Mouse (Mus musculus) liver, embryonic 16.5 days (tissue): ENCODE data around the gene Pik3ca. TPM values are rescaled to one million over a fixed set of nuclear protein-coding genes. Genes with fewer than 3 reads are reported as not detected.

Experiments used
- ATAC-seq: fragments of 200-750 bp; cut with Nextera tagmentation; 2 replicates; pipeline ENCODE4 v1.8.0; 2017; ENCODE audit warnings: low read depth, mild to moderate bottlenecking, moderate number of reproducible peaks, moderate library complexity
- H3K27ac ChIP-seq: fragments of 300-500 bp; sonication (generic); 2 replicates; pipeline ENCODE4 v1.5.1; 2014; ENCODE audit warnings: mild to moderate bottlenecking, low read length
- H3K27me3 ChIP-seq: fragments of 300-500 bp; sonication (generic); 2 replicates; pipeline ENCODE4 v1.6.1; 2014; ENCODE audit warnings: low read depth, low read length, mixed read lengths; ENCODE audit not compliant: control insufficient read depth, insufficient read depth
- H3K36me3 ChIP-seq: fragments of 300-500 bp; sonication (generic); 2 replicates; pipeline ENCODE4 v1.6.1; 2014; ENCODE audit warnings: mild to moderate bottlenecking; ENCODE audit not compliant: control insufficient read depth, insufficient read depth
- H3K4me1 ChIP-seq: fragments of 300-500 bp; sonication (generic); 2 replicates; pipeline ENCODE4 v1.6.1; 2014; ENCODE audit warnings: low read depth, low read length, mixed read lengths; ENCODE audit not compliant: control insufficient read depth
- H3K4me2 ChIP-seq: fragments of 300-500 bp; sonication (generic); 2 replicates; pipeline ENCODE4 v1.6.1; 2014; ENCODE audit warnings: low read depth, low read length, mixed read lengths
- H3K4me3 ChIP-seq: fragments of 300-500 bp; sonication (generic); 2 replicates; pipeline ENCODE4 v1.5.1; 2014; ENCODE audit warnings: low read depth, mild to moderate bottlenecking, low read length
- H3K9ac ChIP-seq: fragments of 300-500 bp; sonication (generic); 2 replicates; pipeline ENCODE4 v1.6.1; 2014; ENCODE audit warnings: low read depth, low read length
- H3K9me3 ChIP-seq: fragments of 300-500 bp; sonication (generic); replicated peaks from 2 replicates; pipeline ENCODE4 v1.6.1; 2016; ENCODE audit warnings: low read length; ENCODE audit not compliant: control insufficient read depth
- WGBS: fragments of 180-500 bp; shearing (Covaris S2); extraction: QIAGEN DNeasy Blood & Tissue Kit; methylation state at CpG from one replicate; pipeline ENCODE4 v1.1.7; 2014; ENCODE audit not compliant: insufficient replicate concordance; 5-methylcytosine and 5-hydroxymethylcytosine counted together
- polyA plus RNA-seq: library from polyadenylated mRNA; unstranded; fragments of >200 nt; fragmentation: Nextera tagmentation; extraction: Ambion mirVana; gene quantifications from 2 replicates; pipeline ENCODE4 v1.2.1, GENCODE M21; 2015

Pik3ca gene
- polyA plus RNA-seq, 1 experiment from 2014 or later: 2.9 TPM

GRCm38 (mm10) chr3:32398175-32398538 is 686 bp downstream of the Pik3ca start:
- no peaks in the 10 kb centered on the region for H3K9me3 ChIP-seq
- H3K4me3 ChIP-seq: peak overlapping the region; percentile 89
- H3K27ac ChIP-seq: no peak overlapping the region; the same call in none of the 2 replicates
- peak overlapping the region; percentile 93 for H3K9ac ChIP-seq
- H3K4me1 ChIP-seq: peaks cover 18% of the 10 kb centered on the region
- no peaks in the 10 kb centered on the region for H3K36me3 ChIP-seq
- WGBS: 2% methylated on average over 7 of the region's 7 CpGs
- no peaks in the 10 kb centered on the region for H3K27me3 ChIP-seq
- H3K4me2 ChIP-seq: peak overlapping the region; percentile 88
- ATAC-seq: no peak

- Histone ChIP-seq H3K9me3 (no peaks in the 10 kb centered on the region), H3K4me1 (peaks cover 18% of the 10 kb centered on the region), H3K9ac (no peak overlapping the region), H3K4me3 (peak overlapping the region; percentile 12), H3K36me3 (no peaks in the 10 kb centered on the region), H3K27ac (no peak overlapping the region), H3K27me3 (no peaks in the 10 kb centered on the region), H3K4me2 (peak overlapping the region; percentile 88)
- no peak for ATAC-seq
- 24% methylated on average over 4 of the region's 4 CpGs for WGBS
Observed at GRCm38 (mm10) chr3:32398623-32399022, 1.2 kb downstream of the Pik3ca start.

GRCm38 (mm10) chr3:32399381-32399780 is 1.9 kb downstream of the Pik3ca start:
- H3K4me1 ChIP-seq: peaks cover 18% of the 10 kb centered on the region
- 48% methylated on average over 4 of the region's 4 CpGs for WGBS
- no peak overlapping the region for H3K9ac ChIP-seq
- no peaks in the 10 kb centered on the region for H3K27me3 ChIP-seq
- no peak overlapping the region for H3K27ac ChIP-seq
- ATAC-seq: no peak
- H3K4me3 ChIP-seq: no peak overlapping the region
- no peaks in the 10 kb centered on the region for H3K9me3 ChIP-seq
- no peaks in the 10 kb centered on the region for H3K36me3 ChIP-seq
- H3K4me2 ChIP-seq: no peak overlapping the region

GRCm38 (mm10) chr3:32399931-32400330 is 2.5 kb downstream of the Pik3ca start:
- no peaks in the 10 kb centered on the region for H3K36me3 ChIP-seq
- peaks cover 18% of the 10 kb centered on the region for H3K4me1 ChIP-seq
- no peaks in the 10 kb centered on the region for H3K27me3 ChIP-seq
- H3K27ac ChIP-seq: no peak overlapping the region
- no peak overlapping the region for H3K9ac ChIP-seq
- no peak overlapping the region for H3K4me2 ChIP-seq
- 59% methylated on average over 2 of the region's 2 CpGs for WGBS
- H3K9me3 ChIP-seq: no peaks in the 10 kb centered on the region
- H3K4me3 ChIP-seq: no peak overlapping the region
- no peak for ATAC-seq

GRCm38 (mm10) chr3:32401591-32401990 is 4.1 kb downstream of the Pik3ca start:
- no peak overlapping the region for H3K9ac ChIP-seq
- no peaks in the 10 kb centered on the region for H3K36me3 ChIP-seq
- H3K4me3 ChIP-seq: no peak overlapping the region
- H3K27me3 ChIP-seq: no peaks in the 10 kb centered on the region
- no peak overlapping the region for H3K4me2 ChIP-seq
- H3K4me1 ChIP-seq: peaks cover 20% of the 10 kb centered on the region
- no peaks in the 10 kb centered on the region for H3K9me3 ChIP-seq
- 69% methylated on average over 3 of the region's 3 CpGs for WGBS
- ATAC-seq: no peak
- no peak overlapping the region for H3K27ac ChIP-seq

- WGBS: 68% methylated on average over 7 of the region's 7 CpGs
- Histone ChIP-seq H3K27me3 (no peaks in the 10 kb centered on the region), H3K36me3 (no peaks in the 10 kb centered on the region), H3K9ac (no peak overlapping the region), H3K4me3 (no peak overlapping the region), H3K4me1 (peaks cover 23% of the 10 kb centered on the region), H3K9me3 (no peaks in the 10 kb centered on the region), H3K4me2 (no peak overlapping the region), H3K27ac (no peak overlapping the region)
- no peak for ATAC-seq
Observed at GRCm38 (mm10) chr3:32402990-32403885, 5.8 kb downstream of the Pik3ca start.

- Histone ChIP-seq H3K27ac (no peak overlapping the region), H3K9ac (no peak overlapping the region), H3K4me1 (peaks cover 6% of the 10 kb centered on the region), H3K36me3 (no peaks in the 10 kb centered on the region), H3K9me3 (no peaks in the 10 kb centered on the region), H3K27me3 (no peaks in the 10 kb centered on the region), H3K4me2 (no peak overlapping the region), H3K4me3 (no peak overlapping the region)
- ATAC-seq: no peak
- 16% methylated on average over 1 of the region's 1 CpGs for WGBS
Observed at GRCm38 (mm10) chr3:32405699-32406098, 8.2 kb downstream of the Pik3ca start.

- 36% methylated on average over 6 of the region's 6 CpGs for WGBS
- H3K4me3 ChIP-seq: no peak overlapping the region
- H3K27ac ChIP-seq: no peak overlapping the region
- H3K9ac ChIP-seq: no peak overlapping the region
- no peaks in the 10 kb centered on the region for H3K9me3 ChIP-seq
- H3K27me3 ChIP-seq: no peaks in the 10 kb centered on the region
- H3K4me2 ChIP-seq: no peak overlapping the region
- no peak for ATAC-seq
- peaks cover 6% of the 10 kb centered on the region for H3K4me1 ChIP-seq
- no peaks in the 10 kb centered on the region for H3K36me3 ChIP-seq
Observed at GRCm38 (mm10) chr3:32406804-32407203, 9.3 kb downstream of the Pik3ca start.

GRCm38 (mm10) chr3:32408811-32409273 is 11.4 kb downstream of the Pik3ca start:
- H3K4me1 ChIP-seq: peaks cover 6% of the 10 kb centered on the region
- H3K9me3 ChIP-seq: no peaks in the 10 kb centered on the region
- H3K36me3 ChIP-seq: no peaks in the 10 kb centered on the region
- no peak overlapping the region for H3K4me3 ChIP-seq
- 68% methylated on average over 3 of the region's 3 CpGs for WGBS
- H3K27ac ChIP-seq: no peak overlapping the region
- no peak overlapping the region for H3K4me2 ChIP-seq
- no peaks in the 10 kb centered on the region for H3K27me3 ChIP-seq
- no peak for ATAC-seq
- H3K9ac ChIP-seq: no peak overlapping the region
